Mouse (Mus musculus) urinary bladder, adult 18-20 months (tissue): ENCODE measurements around the gene Nr3c2.

Source experiments
- DNase-seq, 2 experiments: peaks; one replicate each; pipeline ENCODE4 v3.0.0; 2022; ENCODE audit warnings: low spot score in 2 of 2, mixed read lengths in 2 of 2

The Nr3c2 gene

DNA sequence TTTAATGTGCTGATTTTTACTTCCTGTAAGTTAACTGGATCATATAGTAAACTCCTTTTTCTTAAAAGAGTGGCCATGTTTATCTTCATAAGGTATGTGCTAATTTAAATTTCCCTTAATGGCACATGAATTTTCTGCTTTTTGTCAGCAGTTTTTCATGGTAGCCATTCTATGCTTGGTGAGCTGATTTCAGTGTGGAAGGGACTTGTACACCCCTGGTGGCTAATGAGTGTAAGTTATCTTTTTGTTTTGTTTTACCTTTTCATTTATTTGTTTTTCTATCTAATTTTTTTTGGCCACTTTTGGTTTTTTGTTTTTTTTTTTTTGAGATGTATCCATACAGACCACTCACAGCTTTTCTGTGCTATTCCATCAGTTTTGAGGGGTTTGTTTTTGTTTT lies 340.2 kb downstream of the Nr3c2 start:
- no peak for DNase-seq

DNA sequence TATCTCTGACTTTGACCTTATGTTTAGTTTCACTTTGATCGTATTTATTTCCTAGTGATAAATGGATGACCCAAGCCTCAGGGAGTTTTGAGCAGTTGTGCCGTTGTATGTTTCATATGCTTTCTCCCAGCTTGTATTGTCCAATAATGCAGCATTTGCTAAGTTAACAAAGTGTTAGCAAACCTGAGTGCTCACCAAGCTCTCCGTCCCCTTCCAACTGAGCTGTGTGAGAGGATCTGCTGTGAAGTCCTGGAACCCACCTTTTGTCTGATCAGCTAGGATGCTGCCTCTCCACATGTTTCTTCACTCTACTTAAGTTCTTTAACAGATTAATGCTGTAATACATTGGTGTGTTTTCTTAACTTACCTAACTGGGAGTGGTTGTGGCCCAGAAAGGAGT lies 342.1 kb downstream of the Nr3c2 start:
- no peak for DNase-seq

DNA sequence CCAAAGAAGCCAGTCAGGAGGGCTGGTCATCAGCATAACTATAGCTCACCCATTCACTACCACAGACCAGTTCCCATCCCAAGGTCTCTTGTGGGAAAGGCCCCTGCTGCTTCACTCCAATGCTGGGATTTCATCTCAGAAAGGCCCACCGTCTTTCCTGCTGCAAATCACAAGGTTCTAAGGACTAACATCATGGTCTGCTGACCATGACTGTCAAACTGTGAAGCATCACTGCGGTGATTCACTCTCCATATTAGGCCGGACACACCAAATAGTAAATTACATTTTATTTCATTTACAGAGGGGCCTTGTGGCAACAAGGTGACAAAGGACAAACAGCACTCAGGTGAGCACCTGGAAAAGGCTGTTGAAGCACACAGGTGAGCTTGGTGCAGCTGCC lies 350.9 kb downstream of the Nr3c2 start:
- no peak for DNase-seq

DNA sequence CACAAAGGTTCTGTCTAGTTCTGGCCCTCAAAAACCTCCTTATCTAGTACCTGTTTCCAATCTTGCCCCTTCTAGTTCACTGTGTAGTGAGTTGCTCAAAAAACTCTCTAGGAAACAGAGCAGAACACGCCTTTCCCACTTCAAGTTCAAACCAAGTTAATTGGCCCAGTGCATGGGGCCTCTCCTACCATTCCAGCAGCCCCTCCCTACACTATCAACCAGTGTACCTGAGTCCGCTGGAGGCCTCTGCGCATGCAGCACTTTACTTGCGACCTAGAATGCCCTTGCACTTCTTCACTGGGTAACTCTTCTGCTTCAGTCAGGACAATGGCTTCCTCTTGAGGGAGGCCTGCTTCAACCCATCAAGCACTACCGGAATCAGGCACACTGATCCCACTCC lies 351.9 kb downstream of the Nr3c2 start:
- DNase-seq = no peak

DNA sequence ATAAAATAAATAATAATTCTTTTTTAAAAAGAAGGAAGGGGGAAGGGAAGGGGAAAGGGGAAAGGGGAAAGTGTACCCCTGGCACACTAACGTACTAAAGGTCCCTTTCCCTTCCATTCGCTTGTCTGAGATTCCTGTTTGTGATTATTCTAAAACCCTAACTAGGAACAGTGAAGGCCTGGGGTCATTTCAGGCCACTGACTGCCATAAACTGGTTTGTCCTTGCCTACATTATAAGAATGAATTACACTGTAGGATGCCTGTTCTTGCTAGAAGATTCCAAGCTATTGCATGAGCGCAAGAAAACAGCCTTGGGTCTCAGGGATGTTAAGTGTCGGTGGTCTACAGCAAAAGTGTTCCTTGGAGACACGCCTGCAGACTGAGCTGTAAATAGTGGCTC lies 355.2 kb downstream of the Nr3c2 start:
- DNase-seq = no peak

DNA sequence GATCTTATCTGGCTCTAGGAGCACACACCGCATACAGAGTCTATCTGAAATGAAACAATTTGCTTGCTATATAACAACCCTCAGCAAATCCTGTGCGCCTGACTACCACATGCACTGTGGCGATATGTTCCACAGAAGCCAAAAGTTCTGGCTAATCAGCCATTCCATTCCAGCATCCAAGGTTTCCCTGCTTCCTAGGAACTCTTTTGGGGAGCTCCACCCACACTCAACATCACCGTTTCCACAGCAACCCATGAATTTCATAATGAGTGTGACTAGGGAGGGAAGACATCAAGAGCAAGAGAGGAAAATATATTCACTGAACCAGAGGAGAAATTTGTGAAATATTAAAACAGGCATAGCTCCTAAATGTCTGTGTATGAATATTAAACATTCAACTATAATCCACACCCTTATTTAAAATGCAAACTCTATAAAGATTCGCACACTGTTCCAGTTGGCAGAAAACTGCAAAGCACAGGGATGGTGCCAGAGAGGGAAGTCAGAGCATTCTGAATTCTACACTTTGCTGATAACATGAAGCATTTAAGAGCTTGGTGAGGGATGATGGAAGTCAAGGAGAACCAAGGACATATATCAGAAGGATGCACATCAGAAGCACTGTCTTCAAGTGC lies 357.3 kb downstream of the Nr3c2 start:
- no peak for DNase-seq

DNA sequence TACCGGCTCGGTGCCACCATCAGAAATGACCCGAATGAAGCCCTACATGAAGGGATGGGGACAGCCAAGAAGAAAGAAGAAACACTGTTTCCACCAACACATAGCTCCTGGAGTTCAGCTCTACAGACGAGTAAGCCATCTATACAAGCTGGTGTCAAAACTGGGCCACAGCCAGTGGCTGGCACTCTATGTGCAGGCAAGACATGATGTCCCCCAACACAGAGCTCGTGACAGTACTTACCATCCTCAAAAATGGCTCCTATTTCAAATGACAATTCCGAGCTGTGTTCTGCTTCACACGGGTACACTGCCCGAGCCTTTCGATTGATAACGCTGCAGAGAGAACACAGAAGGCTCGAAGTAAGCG lies 357.8 kb downstream of the Nr3c2 start:
- DNase-seq = no peak

DNA sequence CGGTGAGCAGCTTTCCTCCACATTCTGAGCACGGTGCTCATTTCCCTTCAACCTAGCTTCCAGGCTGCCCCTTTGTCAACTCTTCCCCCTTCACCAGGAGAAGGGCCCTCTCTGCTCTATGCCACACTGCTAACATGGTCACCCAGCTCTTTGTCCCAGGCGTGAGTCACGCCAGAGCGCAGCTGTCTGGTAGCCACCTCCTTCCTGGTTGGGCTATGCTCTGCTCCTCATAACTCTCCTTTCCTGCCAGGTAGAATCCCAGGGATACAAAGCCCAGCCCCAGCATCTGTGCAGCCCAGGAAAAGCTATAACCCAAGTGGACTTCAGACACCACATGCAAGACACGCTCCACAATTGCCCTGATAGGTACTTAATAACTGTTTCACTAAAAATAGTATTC lies 362.0 kb downstream of the Nr3c2 start:
- DNase-seq = no peak

DNA sequence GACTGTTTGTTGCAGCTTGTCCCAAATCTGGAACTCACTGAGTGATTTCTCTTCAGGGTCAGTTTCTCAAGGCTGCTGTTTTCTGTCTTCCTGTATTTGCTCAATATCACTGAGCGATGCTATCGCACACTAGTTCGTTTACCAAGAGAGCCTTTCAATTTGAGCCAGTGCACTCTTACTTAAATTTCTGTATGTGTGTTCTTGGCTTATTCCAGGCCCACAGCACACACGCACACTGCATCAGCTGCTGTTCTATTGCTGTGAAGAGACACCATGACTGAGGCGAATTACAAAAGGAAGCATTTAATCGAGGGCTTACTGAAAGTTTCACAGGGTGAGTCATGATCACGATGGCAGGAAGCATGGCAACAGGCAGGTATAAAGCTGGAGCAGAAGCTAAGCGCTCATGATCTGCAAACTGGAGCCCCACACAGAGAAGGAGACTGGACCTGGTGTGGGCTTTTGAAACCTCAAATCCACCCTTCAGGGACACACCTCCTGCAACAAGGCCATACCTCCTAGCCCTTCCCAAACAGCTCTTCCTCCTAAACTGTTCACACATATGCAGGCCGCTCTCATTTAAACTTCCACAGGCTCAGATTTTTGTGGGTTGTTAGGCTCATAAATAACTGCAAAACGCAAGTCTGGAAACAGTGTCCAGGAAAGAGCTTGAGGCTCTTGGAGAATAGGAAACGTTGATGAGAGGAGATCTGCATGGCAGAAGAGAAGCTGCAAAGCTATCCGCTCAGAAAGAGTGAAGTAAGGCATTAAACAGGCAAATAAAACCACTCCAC lies 363.2 kb downstream of the Nr3c2 start:
- peak in 1 of 2 experiments; percentile 8 for DNase-seq

DNA sequence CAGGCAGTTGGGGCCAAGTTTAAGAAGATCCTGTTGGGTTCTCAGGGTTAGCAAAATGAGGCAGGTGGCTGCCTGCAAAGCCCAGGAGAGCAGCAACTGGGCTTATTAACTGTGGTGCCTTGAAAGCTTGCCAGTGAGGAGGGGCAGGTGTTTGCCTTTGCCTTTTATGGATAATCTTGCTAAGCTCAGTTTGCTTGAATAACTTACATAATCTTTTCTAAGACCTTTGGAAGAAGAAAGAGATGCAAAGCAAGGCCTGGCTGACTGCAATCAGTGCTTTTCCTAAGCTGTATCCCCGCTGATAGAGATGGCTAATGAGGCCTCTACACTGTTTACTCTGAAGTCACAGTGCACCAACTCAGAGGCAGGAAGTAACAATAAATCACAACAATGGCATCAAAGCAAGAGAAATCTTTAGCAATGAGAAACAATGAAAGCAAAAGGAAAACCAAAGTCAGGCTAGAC lies 368.7 kb downstream of the Nr3c2 start:
- DNase-seq = no peak

DNA sequence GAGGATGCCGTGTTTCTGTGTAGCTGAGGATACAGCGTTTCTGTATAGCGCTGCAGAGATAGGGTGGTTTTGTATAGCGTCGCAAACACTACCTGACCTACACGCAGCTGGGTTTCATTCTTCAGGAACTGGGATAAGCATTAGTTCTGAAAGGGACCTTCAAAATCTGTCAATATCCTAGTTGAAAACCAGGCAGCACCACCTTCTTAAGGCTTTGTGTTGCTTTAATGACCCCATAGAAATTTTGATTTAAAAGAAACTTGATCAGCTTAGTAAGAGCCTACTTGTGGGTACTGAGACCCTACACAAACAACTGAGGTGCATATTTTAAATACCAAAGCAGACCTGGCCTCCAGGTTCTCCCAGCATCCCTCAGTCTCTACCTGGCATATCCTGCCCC lies 372.9 kb downstream of the Nr3c2 start:
- DNase-seq = no peak

DNA sequence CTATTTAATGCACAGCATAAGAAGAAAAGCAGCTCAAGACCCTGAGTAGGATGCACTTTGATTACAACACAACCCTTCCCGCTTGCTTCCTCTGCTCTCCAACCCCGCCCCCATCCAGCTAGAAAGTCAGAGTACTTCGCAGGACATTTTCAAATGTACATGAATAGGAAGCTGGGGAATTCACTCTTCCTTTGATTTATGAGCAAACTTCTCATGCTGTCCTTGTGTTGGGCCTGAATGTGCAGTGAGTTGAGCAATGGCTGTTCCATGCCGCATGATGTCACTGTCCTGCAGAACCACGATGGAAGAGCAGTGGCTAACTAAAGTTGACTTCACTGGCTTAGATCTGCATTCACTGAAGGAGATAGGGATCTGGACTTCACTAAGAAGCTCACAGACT lies 376.3 kb downstream of the Nr3c2 start:
- no peak for DNase-seq

DNA sequence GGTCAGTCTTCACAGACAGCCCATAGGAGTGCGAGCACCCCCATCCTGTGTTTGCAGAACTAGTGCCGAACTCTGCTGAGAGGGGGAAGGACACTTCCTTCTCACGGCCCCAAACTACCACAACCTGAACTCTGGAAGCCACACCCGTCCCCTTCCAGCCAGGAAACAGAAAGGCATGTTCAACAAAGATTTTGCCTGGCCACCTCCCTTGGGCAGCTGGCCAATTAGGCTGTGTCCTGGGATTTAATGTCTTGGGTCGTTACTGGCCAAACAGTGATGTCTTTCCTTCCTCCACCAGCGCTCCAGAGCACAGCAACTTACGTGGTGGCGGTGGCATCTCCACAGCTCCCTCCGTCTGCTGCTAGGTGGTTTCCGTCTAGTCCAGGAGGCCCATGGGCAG lies 377.6 kb downstream of the Nr3c2 start:
- DNase-seq = peak; percentile 17 to 25

DNA sequence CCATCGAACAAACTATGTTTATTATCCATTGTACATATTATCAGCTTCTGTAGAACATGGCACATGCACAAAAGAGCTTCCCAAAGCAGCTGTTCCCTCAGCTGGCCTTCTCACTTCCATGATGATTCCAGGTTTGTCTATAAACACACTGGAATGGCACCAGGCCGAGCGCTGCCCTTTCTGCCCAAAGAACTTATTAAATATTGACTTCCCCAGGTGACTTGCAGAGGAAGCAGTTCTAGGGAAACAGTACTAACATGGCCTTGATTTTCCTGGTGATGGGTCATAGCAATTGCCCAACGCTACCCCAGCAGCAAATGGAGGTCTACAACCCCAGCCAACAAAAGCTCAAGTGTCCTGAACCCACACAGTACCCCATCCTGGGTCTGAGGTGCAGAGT lies 379.0 kb downstream of the Nr3c2 start:
- no peak for DNase-seq

DNA sequence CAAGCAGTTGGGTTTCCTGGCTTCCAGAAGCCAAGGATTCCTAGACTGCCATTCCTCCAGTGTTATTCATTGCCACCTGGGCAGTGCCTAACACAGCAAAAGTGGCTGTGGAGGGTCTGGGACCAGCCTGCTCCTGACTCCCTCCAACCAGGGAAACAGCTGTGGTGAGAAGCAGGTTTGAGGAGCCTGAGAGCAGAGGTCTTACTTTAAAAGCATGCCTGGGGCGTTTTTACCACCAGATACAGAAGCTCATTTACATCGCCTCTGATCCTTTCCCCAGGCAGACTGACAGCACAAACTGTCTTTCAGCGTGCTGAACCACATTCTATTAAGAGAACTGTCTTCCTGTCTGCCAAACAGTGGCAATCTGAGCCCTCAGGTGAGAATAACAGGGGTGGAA lies 380.7 kb downstream of the Nr3c2 start:
- DNase-seq = no peak

DNA sequence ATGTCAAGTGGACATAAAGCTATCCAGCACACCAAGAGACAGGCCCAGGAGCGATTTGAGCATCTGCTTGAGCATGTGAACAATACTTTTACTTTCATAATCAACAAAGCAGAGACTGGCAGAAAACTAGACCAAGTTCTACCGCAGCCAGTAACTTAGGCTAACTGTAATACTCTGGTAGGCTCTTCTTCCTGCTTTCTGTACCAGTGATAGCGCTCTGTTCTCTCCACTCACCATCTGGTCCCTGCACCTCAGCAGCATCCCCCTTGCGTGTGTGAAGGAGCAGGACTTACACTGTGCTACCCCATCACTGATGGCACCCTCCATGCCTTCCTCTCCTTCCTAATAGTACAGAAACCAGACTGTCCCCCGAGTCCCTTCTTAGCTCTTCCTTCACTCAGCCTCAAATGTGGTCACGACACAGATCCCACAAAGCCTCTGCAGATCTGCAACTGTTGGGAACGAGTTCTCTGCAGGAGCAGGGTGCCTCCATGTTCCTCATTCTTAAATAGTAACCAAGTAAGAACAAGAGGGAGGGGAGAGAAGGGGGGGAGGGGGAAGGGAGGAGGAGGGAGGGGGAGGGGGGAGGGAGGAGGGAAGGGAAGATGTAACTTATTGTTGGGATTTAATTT lies 383.5 kb downstream of the Nr3c2 start:
- no peak for DNase-seq

DNA sequence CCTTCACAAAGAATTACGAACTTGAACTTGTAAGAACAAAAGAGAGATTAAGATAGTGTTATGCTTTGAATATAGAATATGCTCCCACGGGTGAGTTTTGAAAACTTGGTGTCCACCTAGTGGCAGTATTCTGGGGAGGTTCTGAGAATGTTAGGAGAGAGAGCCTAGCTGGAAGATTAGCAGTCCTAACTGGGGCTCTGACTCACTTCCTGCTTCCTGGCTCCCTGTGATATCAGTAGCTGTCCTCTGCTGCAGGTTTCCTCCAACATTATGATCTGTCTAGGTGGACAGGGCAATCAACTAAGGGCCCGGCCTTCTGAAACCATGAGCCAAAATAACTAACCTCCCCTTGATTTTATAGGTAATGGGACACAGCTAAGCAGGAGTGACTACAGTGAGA lies 385.2 kb downstream of the Nr3c2 start:
- no peak for DNase-seq

DNA sequence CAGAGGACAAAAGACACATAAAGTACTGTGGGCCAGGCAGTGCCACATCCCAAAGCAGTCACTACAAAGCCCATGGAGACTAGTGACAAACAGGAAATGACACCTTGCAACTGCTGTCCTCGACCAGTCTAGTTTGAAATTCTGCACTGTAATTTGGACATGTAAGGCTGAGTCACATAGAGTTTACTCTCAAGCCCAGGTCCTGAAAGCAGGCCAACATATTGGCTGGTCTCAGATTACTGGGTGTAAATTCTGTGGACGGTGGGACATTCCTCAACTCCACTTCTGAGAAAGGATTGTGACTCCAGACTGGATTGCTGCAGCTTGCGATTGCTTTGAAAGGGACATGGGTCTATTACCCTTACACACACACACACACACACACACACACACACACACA lies 388.8 kb downstream of the Nr3c2 start:
- DNase-seq = no peak

DNA sequence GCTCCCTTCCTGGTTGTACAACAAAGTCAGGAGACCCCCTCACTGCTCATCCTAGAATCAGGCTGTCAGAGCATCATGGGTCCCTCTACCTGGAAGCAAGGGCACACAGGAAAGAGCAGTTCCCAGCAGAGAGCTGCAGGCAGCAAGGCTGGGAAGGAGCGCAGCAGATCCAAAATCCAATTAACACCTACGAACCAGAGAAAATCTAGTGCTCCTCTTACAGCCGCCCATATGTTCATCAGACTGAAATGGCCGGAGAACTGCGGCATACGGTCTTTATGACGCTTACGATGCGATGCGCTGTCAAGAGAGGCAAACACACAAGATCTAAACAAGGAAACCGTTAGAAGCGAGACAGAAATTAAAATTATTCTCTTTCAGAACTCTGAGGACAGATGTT lies 389.2 kb downstream of the Nr3c2 start:
- no peak for DNase-seq

DNA sequence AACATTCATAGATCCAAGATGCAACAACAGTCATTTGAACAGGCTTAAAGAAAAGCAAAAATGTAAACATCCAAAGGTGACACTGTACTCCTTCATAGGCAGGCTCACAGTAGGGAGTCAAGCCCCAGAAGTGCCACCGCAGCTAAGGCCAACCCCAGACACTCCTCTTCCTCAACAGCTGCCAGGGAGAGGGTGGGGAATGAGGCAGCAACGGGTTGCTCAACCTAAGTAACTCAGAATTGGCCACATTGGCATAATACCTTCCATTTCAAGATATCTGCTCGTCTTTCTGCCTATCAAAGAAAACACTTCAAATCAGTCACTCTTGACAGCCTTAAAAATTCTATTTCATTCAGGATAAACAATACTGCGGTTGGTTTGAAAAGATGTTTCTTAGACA lies 392.9 kb downstream of the Nr3c2 start:
- DNase-seq = no peak

DNA sequence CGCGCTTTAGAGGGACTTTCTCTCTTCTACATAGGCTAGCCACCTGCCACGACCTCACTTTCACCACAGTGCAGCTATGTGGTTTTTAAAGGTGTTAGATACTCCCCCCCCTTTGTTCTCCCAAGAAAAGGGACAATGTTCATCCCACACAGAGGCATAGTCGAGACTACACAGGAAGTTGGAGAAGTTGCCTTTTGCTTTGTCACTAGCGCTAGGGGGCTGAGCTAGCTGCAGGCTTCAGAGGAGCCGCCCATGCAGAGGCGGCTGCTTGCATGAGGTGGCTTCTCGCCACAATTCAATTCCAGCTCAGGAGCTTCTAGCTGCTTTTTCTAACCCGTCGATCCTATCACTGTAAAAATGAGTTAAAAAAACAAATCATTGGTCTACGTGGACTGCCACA lies 393.4 kb downstream of the Nr3c2 start:
- no peak for DNase-seq

DNA sequence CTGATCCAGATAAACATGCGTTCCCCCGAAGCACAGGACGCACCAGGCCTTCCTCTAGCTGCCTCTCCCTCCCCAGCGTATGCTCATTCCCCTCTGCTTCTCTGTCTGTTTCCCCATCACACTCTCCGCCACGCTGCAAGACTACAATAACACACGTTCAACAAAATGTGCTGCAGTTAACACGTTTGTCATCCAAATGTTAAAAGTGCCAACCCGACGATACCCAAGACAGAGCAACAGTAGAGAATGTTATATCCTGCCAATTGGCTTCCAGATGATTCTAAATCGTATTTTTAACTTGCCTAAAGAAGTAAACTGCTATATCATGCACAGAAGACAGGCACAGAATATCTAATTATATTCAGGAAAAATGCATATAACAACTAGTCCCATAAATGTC lies 395.4 kb downstream of the Nr3c2 start:
- no peak for DNase-seq
